Mouse (Mus musculus) monocyte, adult 2 months (primary cell): ENCODE results near the gene Rab6b.
"Not testable (repeated sequence)": the region's sequence is repeated elsewhere in the genome, so short reads cannot be mapped to it uniquely, and the experiment has no call there.

Experiments used
- DNase-seq, 2 experiments: peaks; one replicate each; pipeline ENCODE4 v3.0.0; 2022; ENCODE audit warnings: low spot score in 2 of 2, low read depth in 1 of 2

The Rab6b gene

DNA sequence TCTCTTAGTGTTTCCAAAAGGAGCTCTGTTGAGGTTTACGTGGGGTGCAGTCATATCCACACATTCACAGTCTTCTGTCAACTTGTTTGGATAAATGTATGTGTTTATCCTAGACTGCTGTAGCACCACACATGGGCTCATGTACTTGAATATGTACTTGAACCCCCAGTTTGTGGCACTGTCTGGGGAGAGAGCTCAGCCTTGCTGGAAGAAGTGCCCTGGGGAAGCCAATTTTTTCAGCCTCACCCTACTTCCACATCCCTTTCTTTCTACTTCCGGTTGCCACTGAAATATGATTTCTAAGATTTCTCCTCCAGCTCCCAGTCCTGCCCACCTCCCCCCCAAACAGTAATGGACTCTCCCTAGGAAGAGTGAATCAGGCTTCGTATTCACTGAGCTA, 17.9 kb upstream of the Rab6b start:
- DNase-seq = no peak

- not testable (repeated sequence) for DNase-seq
These were observed 3.2 kb upstream of the Rab6b start for GRCm38 (mm10) chr9:103108341-103108798.

- no peak for DNase-seq
These were observed 2.5 kb upstream of the Rab6b start for GRCm38 (mm10) chr9:103108943-103109670.

- DNase-seq = no peak
These were observed 1.7 kb upstream of the Rab6b start for GRCm38 (mm10) chr9:103109911-103110310.

DNA sequence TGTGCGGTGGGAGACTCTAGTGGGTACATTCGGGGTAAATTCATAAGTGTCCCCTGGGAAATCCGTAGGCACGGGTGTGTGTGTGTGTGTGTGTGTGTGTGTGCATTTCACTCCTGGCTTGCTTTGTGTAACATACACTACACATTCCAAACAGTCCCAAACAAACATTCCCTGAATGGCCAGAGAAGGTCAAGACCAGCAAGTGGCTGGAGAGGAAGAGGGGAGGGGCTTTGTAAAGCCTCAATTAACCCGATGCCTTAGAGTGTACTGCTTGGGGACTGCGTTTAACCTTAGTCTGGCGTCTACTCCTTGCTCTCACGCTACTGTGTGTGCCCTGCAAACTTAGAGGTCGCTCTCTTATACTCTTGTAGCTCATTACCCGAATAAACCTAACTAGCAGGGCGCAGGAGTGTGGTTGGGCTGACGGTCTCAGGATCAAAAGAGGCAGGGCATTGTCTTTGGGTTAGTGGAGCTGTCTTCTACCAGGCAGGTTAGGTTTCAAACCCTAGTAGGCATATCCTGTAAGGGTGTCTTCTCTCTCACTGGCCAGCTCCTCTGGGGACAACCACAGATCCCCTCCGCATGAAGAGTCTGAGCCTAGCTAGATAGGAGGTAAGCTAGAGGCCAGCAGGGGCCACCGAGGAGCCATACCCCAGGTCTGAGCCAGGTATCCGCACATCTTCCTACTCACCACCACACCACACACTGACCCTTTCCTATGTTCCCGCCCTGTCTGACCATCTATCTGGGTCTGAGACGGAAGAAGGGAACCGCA, 673 bp upstream of the Rab6b start:
- no peak for DNase-seq

GRCm38 (mm10) chr9:103112471-103113271, 1.1 kb downstream of the Rab6b start:
- no peak for DNase-seq

DNA sequence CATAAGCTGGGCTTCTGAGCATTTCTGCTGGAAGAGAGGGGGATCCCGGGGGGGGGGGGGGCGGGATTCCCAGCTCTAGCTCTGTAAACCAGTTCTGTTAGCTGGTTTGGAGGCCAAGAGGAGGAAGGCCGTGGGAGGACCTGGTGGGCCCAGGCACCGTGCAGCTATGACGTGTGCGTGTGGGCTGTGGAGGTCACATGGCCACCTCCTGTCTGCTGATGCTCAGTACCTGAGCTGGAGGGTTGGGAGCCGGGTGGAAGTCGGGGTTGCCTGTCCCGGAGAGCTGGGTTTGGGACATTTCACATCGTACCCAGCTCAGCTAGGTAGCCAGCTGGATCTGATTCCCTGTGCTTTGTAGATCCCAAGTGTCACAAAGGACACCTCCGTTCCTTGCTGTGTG, 1.8 kb downstream of the Rab6b start:
- no peak for DNase-seq

- no peak for DNase-seq
These were observed 2.7 kb downstream of the Rab6b start for GRCm38 (mm10) chr9:103114326-103114725.

DNA sequence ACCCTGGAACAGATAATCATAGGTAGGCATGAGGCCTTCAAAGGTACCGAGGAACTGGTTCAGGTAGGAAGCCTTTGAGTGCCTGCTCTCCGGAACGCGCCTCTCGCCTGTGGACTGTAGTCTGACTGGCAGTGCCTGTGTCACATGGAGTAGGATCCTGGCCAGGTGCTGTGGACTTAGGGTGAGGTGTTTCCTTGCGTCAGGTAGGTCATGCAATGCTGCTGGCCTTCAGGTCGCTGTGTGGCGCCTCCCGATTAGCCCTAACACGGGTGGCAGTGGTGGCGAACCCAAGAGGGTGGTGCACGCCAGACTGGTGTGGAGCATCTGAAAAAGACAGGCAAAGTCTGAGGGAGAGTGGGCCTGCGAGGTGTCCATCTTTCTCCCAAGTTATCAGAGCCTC, 3.3 kb downstream of the Rab6b start:
- DNase-seq = no peak

GRCm38 (mm10) chr9:103116941-103117340, 5.4 kb downstream of the Rab6b start:
- DNase-seq = no peak

DNA sequence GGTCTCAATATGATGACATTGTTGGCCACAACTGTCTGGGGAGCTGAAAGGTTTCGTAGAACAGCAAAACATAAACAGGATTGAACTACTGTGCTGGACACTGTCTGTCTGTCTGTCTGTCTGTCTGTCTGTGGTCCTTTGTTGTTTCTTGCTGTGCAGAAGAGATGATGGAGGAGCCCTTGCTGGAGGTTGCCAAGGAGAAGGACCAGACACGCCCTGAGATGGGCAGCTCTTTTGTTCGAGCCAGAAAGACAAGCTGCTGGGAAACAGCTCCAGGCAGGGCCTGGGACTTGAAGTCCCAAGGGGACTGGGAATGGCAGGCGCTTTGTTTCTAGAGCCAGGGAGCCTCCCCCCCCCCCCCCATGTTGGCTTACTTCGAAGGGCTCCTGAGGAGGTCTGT, 5.9 kb downstream of the Rab6b start:
- no peak for DNase-seq

DNA sequence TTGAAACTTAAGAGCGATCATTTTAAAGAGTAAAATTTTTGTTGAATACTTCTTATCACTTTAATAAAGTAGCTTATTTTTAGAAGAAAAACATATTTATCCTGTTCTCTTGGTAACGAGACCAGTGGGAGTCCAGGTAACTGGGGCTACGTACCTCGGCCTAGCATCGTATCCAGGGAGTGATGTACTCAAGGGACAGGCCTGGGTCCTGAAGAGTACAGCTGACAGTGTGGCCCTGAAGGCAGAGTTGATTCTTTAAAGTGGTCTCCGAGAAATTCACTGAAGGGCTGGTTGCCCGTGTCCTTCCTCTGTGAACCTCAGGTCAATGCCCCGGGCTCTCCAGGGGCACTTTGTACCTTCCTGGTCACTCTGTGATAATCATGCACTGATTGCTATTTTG, 6.4 kb downstream of the Rab6b start:
- no peak for DNase-seq

GRCm38 (mm10) chr9:103118651-103119275, 7.2 kb downstream of the Rab6b start:
- no peak for DNase-seq

GRCm38 (mm10) chr9:103119781-103120180, 8.2 kb downstream of the Rab6b start:
- DNase-seq = no peak

GRCm38 (mm10) chr9:103120231-103120630, 8.6 kb downstream of the Rab6b start:
- DNase-seq = no peak

GRCm38 (mm10) chr9:103121546-103121945, 10.0 kb downstream of the Rab6b start:
- DNase-seq = no peak

DNA sequence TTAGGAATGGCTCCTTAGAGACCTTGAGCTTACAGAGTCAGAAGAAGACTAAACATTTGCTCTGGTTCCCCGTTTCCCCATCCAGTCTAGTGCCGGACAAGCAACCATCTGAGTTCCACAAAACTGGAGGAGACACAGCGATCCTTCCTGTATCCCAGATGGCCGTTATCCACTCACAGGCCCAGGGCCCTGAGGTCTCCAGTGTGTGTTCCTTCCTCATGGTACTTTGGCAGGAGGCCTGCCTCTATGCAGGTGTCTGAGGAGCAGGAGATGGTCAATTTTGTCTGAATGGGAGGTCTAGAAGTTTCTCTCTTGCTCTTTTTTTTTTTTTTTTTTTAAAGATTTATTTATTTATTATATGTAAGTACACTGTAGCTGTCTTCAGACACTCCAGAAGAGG, 13.2 kb downstream of the Rab6b start:
- no peak for DNase-seq

DNA sequence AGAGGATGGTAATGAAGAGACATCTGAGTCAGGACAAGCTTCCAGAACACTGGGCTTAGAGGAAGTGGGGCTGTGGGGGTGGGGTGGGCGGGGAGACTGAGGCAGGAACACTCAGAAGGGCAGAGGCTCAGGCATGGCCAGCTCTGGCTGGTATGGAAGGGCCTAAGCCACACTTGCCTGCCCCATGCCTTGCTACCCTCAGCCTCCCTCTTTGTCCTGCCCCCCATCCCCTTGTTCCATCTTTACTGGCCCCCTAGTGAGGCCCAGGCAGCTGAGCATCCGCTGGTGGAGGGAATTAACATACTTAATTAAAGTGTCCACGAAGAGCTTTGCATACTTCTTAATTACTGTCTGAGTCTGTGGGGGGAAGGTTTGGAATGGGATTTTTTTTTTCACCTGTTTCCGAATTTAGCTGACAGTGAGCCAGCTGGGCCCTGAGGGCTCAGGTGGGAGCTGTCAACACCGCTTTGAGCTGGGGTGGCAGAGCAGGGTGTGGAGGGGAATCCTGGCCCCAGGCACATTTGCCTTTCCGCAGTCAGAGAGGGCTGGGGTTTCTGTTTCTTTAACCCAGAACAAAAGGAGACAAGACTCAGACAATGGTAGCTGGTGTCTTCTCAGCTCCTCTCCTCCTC, 22.0 kb downstream of the Rab6b start:
- DNase-seq = no peak

DNA sequence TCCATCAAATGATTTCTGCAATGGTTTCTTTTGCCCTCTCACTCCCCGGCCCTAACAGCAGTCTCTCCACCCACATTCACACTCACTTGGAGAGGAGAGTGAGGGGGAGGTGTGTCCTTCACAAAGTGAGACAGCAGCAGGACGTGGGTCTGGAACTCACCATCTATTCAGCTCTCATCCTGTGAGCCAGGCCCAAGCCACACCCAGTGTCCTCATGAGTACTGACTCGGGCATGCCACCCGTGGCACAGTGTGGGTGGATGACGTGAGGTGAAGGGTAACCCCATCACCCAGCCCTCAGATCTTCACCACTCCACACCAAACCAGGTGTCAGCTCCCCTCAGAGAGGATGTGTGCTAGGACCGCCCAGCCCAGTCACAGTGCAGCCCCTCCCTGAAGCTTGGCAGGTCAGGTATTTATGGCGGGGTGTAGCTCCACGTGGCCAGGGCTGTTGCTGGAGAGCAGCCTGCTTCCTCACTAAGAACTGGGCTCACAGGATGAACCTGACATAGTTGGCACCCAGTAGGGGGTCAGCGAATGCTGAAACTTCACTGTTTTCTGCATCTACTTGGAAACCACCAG, 23.0 kb downstream of the Rab6b start:
- DNase-seq = no peak

DNA sequence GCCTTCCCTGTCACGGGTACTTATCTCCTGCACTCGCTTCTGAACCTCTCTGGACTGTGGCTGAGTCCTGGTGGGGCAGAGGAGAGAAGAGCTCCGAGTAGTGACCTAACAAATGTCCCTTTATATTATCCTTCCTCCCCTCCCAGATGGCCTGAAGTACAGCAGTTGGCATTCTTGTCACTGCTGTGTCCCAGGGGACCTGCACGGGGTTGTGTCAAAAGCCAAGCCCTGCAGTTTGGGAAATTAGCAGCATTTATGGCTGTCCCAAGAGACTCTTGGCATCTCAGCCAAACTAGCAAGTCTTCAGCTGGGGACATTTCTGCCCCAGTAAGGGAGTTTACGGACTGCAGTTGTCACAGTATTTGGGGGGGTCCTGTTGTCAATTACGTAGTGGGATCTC, 27.9 kb downstream of the Rab6b start:
- no peak for DNase-seq
